Mouse (Mus musculus) ES-Bruce4 (cell line): ENCODE data around the gene Mib2. TPM values are rescaled to one million over a fixed set of nuclear protein-coding genes. Genes with fewer than 3 reads are reported as not detected.

Experiments used
- H3K27ac ChIP-seq: 2 replicates; pipeline ENCODE4 v1.5.1; 2012; ENCODE audit warnings: low read length, inconsistent platforms; ENCODE audit not compliant: insufficient read depth
- H3K27me3 ChIP-seq: 2 replicates; pipeline ENCODE4 v1.6.1; 2012; ENCODE audit warnings: mild to moderate bottlenecking, low read length, inconsistent platforms; ENCODE audit not compliant: control insufficient read depth, poor library complexity, insufficient read depth, severe bottlenecking
- H3K36me3 ChIP-seq: 2 replicates; pipeline ENCODE4 v1.6.1; 2012; ENCODE audit warnings: inconsistent platforms, mild to moderate bottlenecking, low read length, moderate library complexity; ENCODE audit not compliant: control insufficient read depth, poor library complexity, insufficient read depth, severe bottlenecking
- H3K4me1 ChIP-seq: one replicate; pipeline ENCODE4 v1.8.1; 2011; ENCODE audit warnings: low read length; ENCODE audit not compliant: control insufficient read depth, insufficient read depth
- H3K4me3 ChIP-seq: 2 replicates; pipeline ENCODE4 v1.5.1; 2011; ENCODE audit warnings: low read depth, mild to moderate bottlenecking, low read length
- H3K9ac ChIP-seq: 2 replicates; pipeline ENCODE4 v1.6.1; 2012; ENCODE audit warnings: low read depth, mild to moderate bottlenecking, inconsistent platforms; ENCODE audit not compliant: poor library complexity, severe bottlenecking
- H3K9me3 ChIP-seq: replicated peaks from 2 replicates; pipeline ENCODE4 v1.6.1; 2012; ENCODE audit warnings: mild to moderate bottlenecking, low read length, inconsistent platforms; ENCODE audit not compliant: control insufficient read depth, poor library complexity, insufficient read depth, severe bottlenecking
- CTCF ChIP-seq: IDR thresholded peaks from one replicate; pipeline ENCODE4 v1.8.1; 2011; ENCODE audit warnings: low read depth, low read length
- EP300 ChIP-seq: IDR thresholded peaks from 2 replicates; pipeline ENCODE4 v1.6.1; 2011; ENCODE audit warnings: low read depth, low read length; ENCODE audit not compliant: insufficient read depth
- POLR2A ChIP-seq: IDR thresholded peaks from one replicate; pipeline ENCODE4 v1.8.1; 2011; ENCODE audit warnings: low read length; ENCODE audit not compliant: insufficient read depth
- polyA plus RNA-seq: library from polyadenylated mRNA; stranded (reverse); fragments of >200 nt; gene quantifications from 2 replicates; pipeline ENCODE4 v1.2.4, GENCODE M21; 2011; ENCODE audit warnings: low read depth; ENCODE audit not compliant: missing spikeins, insufficient read depth, insufficient read length

The Mib2 gene
- polyA plus RNA-seq, 1 experiment = 13.4 TPM

- H3K36me3 ChIP-seq = no peaks in the 10 kb centered on the region; the same call in 1 of the 2 replicates
- peak within 1 kb of the TSS; percentile 55 for H3K27ac ChIP-seq
- H3K9me3 ChIP-seq = no peaks in the 10 kb centered on the region
- no peaks in the 10 kb centered on the region for H3K27me3 ChIP-seq
- peak within 1 kb of the TSS; percentile 50 for H3K9ac ChIP-seq
- peak; percentile 4 for TF ChIP-seq POLR2A
- TF ChIP-seq EP300 = no peak
- peaks cover 3% of the 10 kb centered on the region for H3K4me1 ChIP-seq
- H3K4me3 ChIP-seq = peak within 1 kb of the TSS; percentile 86
Measured at GRCm38 (mm10) chr4:155704721-155705591, 36.0 kb upstream of the Mib2 start, which contains the start of gene Ssu72. Gene Ssu72, plus strand, starts transcription at chr4:155704800.

GRCm38 (mm10) chr4:155703425-155703929 lies 34.5 kb upstream of the Mib2 start:
- Histone ChIP-seq H3K4me3 (no peak overlapping the region), H3K27ac (no peak overlapping the region), H3K27me3 (no peaks in the 10 kb centered on the region), H3K4me1 (peaks cover 3% of the 10 kb centered on the region), H3K9ac (peak overlapping the region; percentile 50; the same call in 1 of the 2 replicates), H3K36me3 (no peaks in the 10 kb centered on the region; the same call in 1 of the 2 replicates), H3K9me3 (no peaks in the 10 kb centered on the region)
- TF ChIP-seq EP300 (no peak), CTCF (no peak)

DNA sequence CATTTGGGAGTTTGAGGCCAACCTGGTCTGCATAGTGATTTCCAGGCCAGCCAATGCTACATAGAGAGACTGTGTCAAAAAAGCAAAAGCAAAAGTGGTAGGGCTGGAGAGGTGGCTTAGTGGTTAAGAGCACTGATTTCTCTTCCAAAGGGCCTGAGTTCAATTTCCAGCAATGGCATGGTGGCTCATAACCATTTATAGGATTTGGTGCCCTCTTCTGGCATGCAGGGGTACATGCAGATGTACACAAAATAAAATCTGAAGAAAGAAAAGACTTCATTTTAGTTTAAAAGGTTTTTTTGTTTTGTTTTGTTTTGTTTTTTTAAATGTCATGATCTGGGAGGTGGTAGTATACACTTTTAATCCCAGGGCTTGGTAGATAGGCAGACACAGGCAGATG lies 31.4 kb upstream of the Mib2 start:
- Histone ChIP-seq H3K27ac (no peak overlapping the region), H3K4me1 (peaks cover 1% of the 10 kb centered on the region), H3K36me3 (no peaks in the 10 kb centered on the region), H3K9ac (no peak overlapping the region), H3K4me3 (no peak overlapping the region), H3K27me3 (no peaks in the 10 kb centered on the region), H3K9me3 (no peaks in the 10 kb centered on the region)
- TF ChIP-seq POLR2A = no peak
- no peak for TF ChIP-seq EP300
- TF ChIP-seq CTCF = no peak

- Histone ChIP-seq H3K36me3 (no peaks in the 10 kb centered on the region), H3K9ac (peak overlapping the region; percentile 64), H3K4me1 (peaks cover 2% of the 10 kb centered on the region), H3K9me3 (no peaks in the 10 kb centered on the region), H3K4me3 (peak overlapping the region; percentile 70), H3K27me3 (no peaks in the 10 kb centered on the region), H3K27ac (peak overlapping the region; percentile 93)
- TF ChIP-seq POLR2A = peak; percentile 25
- TF ChIP-seq CTCF = no peak
- TF ChIP-seq EP300 = peak; percentile 93
Measured at GRCm38 (mm10) chr4:155696261-155697255, 27.6 kb upstream of the Mib2 start.

GRCm38 (mm10) chr4:155695531-155696062 lies 26.6 kb upstream of the Mib2 start:
- no peaks in the 10 kb centered on the region for H3K27me3 ChIP-seq
- peak overlapping the region; percentile 70 for H3K4me3 ChIP-seq
- H3K4me1 ChIP-seq = peaks cover 2% of the 10 kb centered on the region
- H3K36me3 ChIP-seq = no peaks in the 10 kb centered on the region
- no peaks in the 10 kb centered on the region for H3K9me3 ChIP-seq
- no peak overlapping the region for H3K27ac ChIP-seq
- no peak for TF ChIP-seq CTCF
- TF ChIP-seq POLR2A = no peak
- no peak for TF ChIP-seq EP300
- H3K9ac ChIP-seq = peak overlapping the region; percentile 64
